Mouse (Mus musculus): ENCODE measurements around the gene Cnpy1.

DNA sequence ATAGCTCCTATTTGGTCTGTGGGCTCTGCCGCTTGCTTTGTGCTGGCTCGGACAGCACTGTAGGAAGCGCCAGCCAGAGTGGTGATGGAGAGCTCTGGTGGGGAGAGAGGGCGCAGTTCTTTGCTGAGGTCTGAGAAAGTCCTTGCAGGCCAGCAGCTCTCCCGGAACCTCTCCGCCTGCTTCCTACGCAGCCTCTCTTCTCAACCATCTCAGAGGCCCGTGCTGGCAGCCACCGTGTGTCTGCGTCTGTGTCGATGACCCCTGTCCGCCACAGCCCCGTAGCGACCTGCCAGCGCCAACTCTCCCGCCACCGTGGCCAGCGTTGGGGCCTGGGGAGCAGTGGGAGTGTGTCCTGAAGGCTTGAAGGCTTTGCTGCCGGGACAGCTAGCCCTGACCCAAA, 74.7 kb downstream of the Cnpy1 start:
- TF ChIP-seq CTCF (IDR thresholded peaks at IDR 0.05; ENCODE audit: extremely low read depth, insufficient read length, insufficient replicate concordance, low read depth, low read length) (no peak), POLR2A (IDR thresholded peaks at IDR 0.05; ENCODE audit: low read depth, low read length) (no peak)
